Mouse (Mus musculus) thymus, adult 2 months (tissue): ENCODE measurements around the gene Oas1c. TPM values are rescaled to one million over a fixed set of nuclear protein-coding genes. Genes with fewer than 3 reads are reported as not detected.

Experiments
- DNase-seq: peaks from one replicate; pipeline ENCODE4 v3.0.0; 2021
- H3K27ac ChIP-seq: fragments of 200-500 bp; 2 replicates; pipeline ENCODE4 v1.5.1; 2012; ENCODE audit warnings: low read length, control low read depth; ENCODE audit not compliant: control insufficient read depth, insufficient read depth
- H3K27me3 ChIP-seq: fragments of 200-500 bp; 2 replicates; pipeline ENCODE4 v1.6.1; 2012; ENCODE audit warnings: mild to moderate bottlenecking, low read length, moderate library complexity, mixed read lengths; ENCODE audit not compliant: control insufficient read depth, insufficient read depth
- H3K36me3 ChIP-seq: fragments of 200-500 bp; 2 replicates; pipeline ENCODE4 v1.6.1; 2012; ENCODE audit warnings: mild to moderate bottlenecking, low read length, moderate library complexity; ENCODE audit not compliant: control insufficient read depth, insufficient read depth
- H3K4me1 ChIP-seq: fragments of 200-500 bp; replicated peaks from 2 replicates; pipeline ENCODE4 v1.6.1; 2012; ENCODE audit warnings: low read length; ENCODE audit not compliant: control insufficient read depth, insufficient read depth
- H3K4me3 ChIP-seq: fragments of 200-500 bp; 2 replicates; pipeline ENCODE4 v1.5.1; 2012; ENCODE audit warnings: mild to moderate bottlenecking, low read length, control low read depth, moderate library complexity; ENCODE audit not compliant: control insufficient read depth, insufficient read depth
- CTCF ChIP-seq: fragments of 200-500 bp; IDR thresholded peaks from 2 replicates; pipeline ENCODE4 v1.5.1; 2012; ENCODE audit warnings: mild to moderate bottlenecking, control low read depth, low read length, moderate library complexity, borderline replicate concordance; ENCODE audit not compliant: control insufficient read depth, poor library complexity, insufficient read depth; ENCODE audit errors: extremely low read depth
- POLR2A ChIP-seq: fragments of 200-500 bp; IDR thresholded peaks from 2 replicates; pipeline ENCODE4 v1.6.1; 2012; ENCODE audit warnings: mild to moderate bottlenecking, low read length, control low read depth, moderate library complexity; ENCODE audit not compliant: control insufficient read depth, poor library complexity, insufficient read depth; ENCODE audit errors: extremely low read depth
- WGBS: fragments of 180-500 bp; shearing (Covaris S2); methylation state at CpG from one replicate; pipeline ENCODE4 v1.1.7; 2018; 5-methylcytosine and 5-hydroxymethylcytosine counted together
- polyA plus RNA-seq: library from polyadenylated mRNA; depleted of rRNA; stranded (reverse); fragments of >200 nt; gene quantifications from 2 replicates; pipeline ENCODE4 v1.2.3, GENCODE M21; 2012; rRNA removed

Gene Oas1c
- polyA plus RNA-seq, 1 experiment, result 7.7 TPM

GRCm38 (mm10) chr5:120769396-120769795 is 42.9 kb downstream of the Oas1c start:
- H3K4me3 ChIP-seq, result no peak overlapping the region
- H3K27me3 ChIP-seq, result no peaks in the 10 kb centered on the region
- no peaks in the 10 kb centered on the region for H3K4me1 ChIP-seq
- 93% methylated on average over 3 of the region's 3 CpGs for WGBS
- no peak for DNase-seq
- H3K27ac ChIP-seq, result no peak overlapping the region
- H3K36me3 ChIP-seq, result no peaks in the 10 kb centered on the region
- no peak for TF ChIP-seq CTCF
- TF ChIP-seq POLR2A, result no peak

DNA sequence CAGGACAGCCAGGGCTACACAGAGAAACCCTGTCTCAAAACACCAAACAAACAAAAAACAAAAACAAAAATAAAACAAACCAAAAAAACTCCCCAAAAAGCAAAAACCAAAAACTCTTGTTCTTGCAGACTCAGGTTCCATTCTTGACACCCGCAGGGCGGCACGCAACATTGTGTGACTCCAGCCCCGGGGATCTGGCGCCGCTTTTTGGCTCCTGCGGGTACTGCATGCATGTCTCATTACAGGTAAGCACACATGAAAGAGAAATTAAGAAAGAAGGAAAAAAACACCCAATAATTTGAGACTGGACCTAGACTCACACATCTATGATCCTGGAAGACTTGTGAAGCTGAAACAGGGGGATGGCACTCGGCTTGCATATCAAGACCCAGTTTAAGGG is 47.3 kb downstream of the Oas1c start:
- 90% methylated on average over 8 of the region's 8 CpGs for WGBS
- TF ChIP-seq POLR2A (no peak), CTCF (no peak)
- DNase-seq, result no peak
- Histone ChIP-seq H3K27me3 (no peaks in the 10 kb centered on the region), H3K27ac (no peak overlapping the region), H3K4me1 (peaks cover 2% of the 10 kb centered on the region; the same call in 1 of the 2 replicates), H3K4me3 (no peak overlapping the region), H3K36me3 (no peaks in the 10 kb centered on the region)

DNA sequence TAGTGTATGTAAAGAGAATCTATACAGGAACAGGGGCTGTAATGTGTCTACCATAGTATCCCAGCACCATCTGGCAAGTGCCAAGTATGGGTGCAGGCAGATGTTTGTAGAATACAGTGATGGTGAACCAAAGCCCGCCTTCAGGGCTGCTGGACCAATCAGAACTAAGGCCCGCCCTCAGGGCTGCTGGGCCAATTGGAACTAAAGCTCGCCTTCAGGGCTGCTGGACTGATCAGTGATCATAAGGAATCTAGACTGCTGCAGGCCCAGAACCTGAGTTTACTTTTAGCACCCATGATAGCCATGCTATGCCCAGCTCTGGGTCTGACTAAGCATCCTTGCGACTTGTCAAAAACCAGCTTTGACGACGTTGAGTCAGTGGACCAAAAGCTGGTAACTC is 50.4 kb downstream of the Oas1c start:
- Histone ChIP-seq H3K27ac (no peak overlapping the region), H3K36me3 (no peaks in the 10 kb centered on the region), H3K4me1 (peaks cover 2% of the 10 kb centered on the region; the same call in 1 of the 2 replicates), H3K27me3 (no peaks in the 10 kb centered on the region), H3K4me3 (no peak overlapping the region)
- TF ChIP-seq CTCF, result no peak
- no peak for TF ChIP-seq POLR2A
- DNase-seq, result no peak
- 95% methylated on average over 6 of the region's 6 CpGs for WGBS

- 64% methylated on average over 4 of the region's 4 CpGs for WGBS
- no peak for DNase-seq
- H3K36me3 ChIP-seq, result no peaks in the 10 kb centered on the region
- no peak overlapping the region for H3K27ac ChIP-seq
- no peaks in the 10 kb centered on the region for H3K27me3 ChIP-seq
- H3K4me1 ChIP-seq, result peaks cover 9% of the 10 kb centered on the region; the same call in 1 of the 2 replicates
- no peak overlapping the region for H3K4me3 ChIP-seq
- no peak for TF ChIP-seq POLR2A
- no peak for TF ChIP-seq CTCF
These were observed 58.1 kb downstream of the Oas1c start for GRCm38 (mm10) chr5:120754215-120754614.

DNA sequence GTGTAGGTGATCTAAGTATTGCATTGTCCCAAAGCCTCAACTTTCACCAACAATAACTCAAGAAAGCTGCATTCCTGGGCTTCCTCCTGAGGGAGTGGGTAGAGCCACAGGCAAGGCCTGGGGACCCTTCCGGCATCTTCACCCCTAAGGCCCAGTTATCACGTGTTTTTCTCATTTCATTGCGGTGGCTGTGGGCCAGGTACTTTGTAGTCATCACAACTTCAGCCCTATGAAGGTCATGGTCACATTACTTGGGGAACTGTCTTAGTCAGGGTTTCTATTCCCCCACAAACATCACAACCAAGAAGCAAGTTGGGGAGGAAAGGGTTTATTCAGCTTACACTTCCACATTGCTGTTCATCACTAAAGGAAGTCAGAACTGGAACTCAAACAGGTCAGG is 59.5 kb downstream of the Oas1c start:
- H3K27me3 ChIP-seq, result no peaks in the 10 kb centered on the region

GRCm38 (mm10) chr5:120751206-120751605 is 61.1 kb downstream of the Oas1c start:
- Histone ChIP-seq H3K27ac (no peak overlapping the region), H3K36me3 (no peaks in the 10 kb centered on the region), H3K27me3 (no peaks in the 10 kb centered on the region), H3K4me1 (peaks cover 11% of the 10 kb centered on the region; the same call in 1 of the 2 replicates), H3K4me3 (no peak overlapping the region)
- no peak for DNase-seq
- 93% methylated on average over 3 of the region's 3 CpGs for WGBS
- no peak for TF ChIP-seq CTCF
- no peak for TF ChIP-seq POLR2A

More for the DNA sequence above, 59.5 kb downstream of the Oas1c start:
- Histone ChIP-seq H3K4me1 (peaks cover 11% of the 10 kb centered on the region; the same call in 1 of the 2 replicates), H3K27ac (no peak overlapping the region), H3K4me3 (no peak overlapping the region), H3K36me3 (no peaks in the 10 kb centered on the region)
- no peak for TF ChIP-seq CTCF
- no peak for TF ChIP-seq POLR2A
- 98% methylated on average over 3 of the region's 3 CpGs for WGBS
- no peak for DNase-seq

Other genes starting within 250 kb of the Oas1c start
- 203 and 208 TPM in 2 replicates for gene Tpcn1, start 223.8 kb downstream of the Oas1c start, polyA plus RNA-seq
- 2.8 and 3.0 TPM in 2 replicates for gene Iqcd, start 223.5 kb downstream of the Oas1c start, polyA plus RNA-seq
- gene Rita1, start 199.9 kb downstream of the Oas1c start, polyA plus RNA-seq, result 18.8 and 20.6 TPM in 2 replicates
- gene Ddx54, start 199.8 kb downstream of the Oas1c start, polyA plus RNA-seq, result 429 and 448 TPM in 2 replicates
- 0.15 and 0.33 TPM in 2 replicates for gene Cfap73, start 178.3 kb downstream of the Oas1c start, polyA plus RNA-seq
- 27.7 and 28.0 TPM in 2 replicates for gene Rasal1, start 163.7 kb downstream of the Oas1c start, polyA plus RNA-seq
- 60.6 and 66.6 TPM in 2 replicates for gene Dtx1, start 100.6 kb downstream of the Oas1c start, polyA plus RNA-seq
- 18.5 and 22.4 TPM in 2 replicates for gene Oas2, start 62.7 kb downstream of the Oas1c start, polyA plus RNA-seq
- 27.6 and 28.1 TPM in 2 replicates for gene Oas3, start 34.9 kb downstream of the Oas1c start, polyA plus RNA-seq
- gene Oas1e, start 17.0 kb downstream of the Oas1c start, polyA plus RNA-seq, result 0.52 and 0.74 TPM in 2 replicates
- 0.51 and 1.1 TPM in 2 replicates for gene Oas1f, start 34.9 kb upstream of the Oas1c start, polyA plus RNA-seq
- 0.28 and 0.73 TPM in 2 replicates for gene Oas1h, start 48.9 kb upstream of the Oas1c start, polyA plus RNA-seq
- 9.0 and 10.2 TPM in 2 replicates for gene Oas1g, start 75.1 kb upstream of the Oas1c start, polyA plus RNA-seq
- gene Oas1a, start 95.0 kb upstream of the Oas1c start, polyA plus RNA-seq, result 15.7 and 21.1 TPM in 2 replicates
- gene Oas1d, start 102.0 kb upstream of the Oas1c start, polyA plus RNA-seq, result 0.74 TPM in 2 replicates
- 0.23 and 0.26 TPM in 2 replicates for gene Rph3a, start 197.6 kb upstream of the Oas1c start, polyA plus RNA-seq